Mouse (Mus musculus) midbrain, embryonic 12.5 days (tissue): ENCODE measurements around the gene Gng7. TPM values are rescaled to one million over a fixed set of nuclear protein-coding genes. Genes with fewer than 3 reads are reported as not detected.

Experiments
- ATAC-seq: fragments of 200-750 bp; cut with Nextera tagmentation; 2 replicates; pipeline ENCODE4 v1.8.0; 2017; ENCODE audit warnings: low read depth, moderate TSS enrichment, moderate library complexity; ENCODE audit not compliant: low FRiP score
- H3K27ac ChIP-seq: fragments of 300-500 bp; sonication (generic); replicated peaks from 2 replicates; pipeline ENCODE4 v1.5.1; 2016; ENCODE audit warnings: mild to moderate bottlenecking
- H3K27me3 ChIP-seq: fragments of 300-500 bp; sonication (generic); 2 replicates; pipeline ENCODE4 v1.6.1; 2016; ENCODE audit warnings: mild to moderate bottlenecking
- H3K36me3 ChIP-seq: fragments of 300-500 bp; sonication (generic); 2 replicates; pipeline ENCODE4 v1.6.1; 2016
- H3K4me1 ChIP-seq: fragments of 300-500 bp; sonication (generic); 2 replicates; pipeline ENCODE4 v1.6.1; 2016
- H3K4me2 ChIP-seq: fragments of 300-500 bp; sonication (generic); replicated peaks from 2 replicates; pipeline ENCODE4 v1.6.1; 2016; ENCODE audit warnings: mild to moderate bottlenecking, moderate library complexity
- H3K4me3 ChIP-seq: fragments of 300-500 bp; sonication (generic); 2 replicates; pipeline ENCODE4 v1.5.1; 2016; ENCODE audit warnings: mild to moderate bottlenecking
- H3K9ac ChIP-seq: fragments of 300-500 bp; sonication (generic); replicated peaks from 2 replicates; pipeline ENCODE4 v1.6.1; 2016; ENCODE audit warnings: mild to moderate bottlenecking, moderate library complexity
- H3K9me3 ChIP-seq: fragments of 300-500 bp; sonication (generic); 2 replicates; pipeline ENCODE4 v1.6.1; 2016; ENCODE audit warnings: mild to moderate bottlenecking
- WGBS: fragments of 180-500 bp; shearing (Covaris S2); methylation state at CpG from one replicate; pipeline ENCODE4 v1.1.7; 2016; 5-methylcytosine and 5-hydroxymethylcytosine counted together
- polyA plus RNA-seq: library from polyadenylated mRNA; unstranded; fragments of >200 nt; fragmentation: Nextera tagmentation; extraction: Ambion mirVana; gene quantifications from 2 replicates; pipeline ENCODE4 v1.2.1, GENCODE M21; 2016

Gene Gng7
- polyA plus RNA-seq, 1 experiment from 2014 or later = 8.8 TPM

DNA sequence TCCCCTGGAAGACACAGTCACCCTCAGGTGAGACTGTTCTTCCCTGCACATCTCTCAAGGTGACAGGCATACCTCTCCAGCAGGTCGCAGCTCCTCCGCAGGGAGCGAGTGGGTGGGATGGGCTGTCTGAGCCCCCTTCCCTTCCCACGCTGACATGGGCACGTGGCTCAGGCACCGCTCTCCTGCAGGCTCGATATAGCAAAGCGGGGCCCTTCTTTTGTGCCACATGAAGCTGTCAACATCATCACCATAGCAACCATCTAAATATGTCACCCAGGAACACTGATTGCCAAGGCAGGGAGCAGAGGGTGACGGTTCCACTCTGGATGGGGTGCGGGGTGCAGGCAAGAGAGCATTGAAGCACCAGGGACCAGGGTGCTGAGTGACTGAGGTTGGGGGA is 13.6 kb downstream of the Gng7 start:
- Histone ChIP-seq H3K9ac (peak overlapping the region; percentile 43), H3K27ac (no peak overlapping the region), H3K27me3 (peaks cover 23% of the 10 kb centered on the region), H3K4me1 (peaks cover 18% of the 10 kb centered on the region), H3K4me2 (no peak overlapping the region), H3K9me3 (no peaks in the 10 kb centered on the region), H3K36me3 (no peaks in the 10 kb centered on the region), H3K4me3 (no peak overlapping the region)
- 35% methylated on average over 10 of the region's 10 CpGs for WGBS
- ATAC-seq = no peak

DNA sequence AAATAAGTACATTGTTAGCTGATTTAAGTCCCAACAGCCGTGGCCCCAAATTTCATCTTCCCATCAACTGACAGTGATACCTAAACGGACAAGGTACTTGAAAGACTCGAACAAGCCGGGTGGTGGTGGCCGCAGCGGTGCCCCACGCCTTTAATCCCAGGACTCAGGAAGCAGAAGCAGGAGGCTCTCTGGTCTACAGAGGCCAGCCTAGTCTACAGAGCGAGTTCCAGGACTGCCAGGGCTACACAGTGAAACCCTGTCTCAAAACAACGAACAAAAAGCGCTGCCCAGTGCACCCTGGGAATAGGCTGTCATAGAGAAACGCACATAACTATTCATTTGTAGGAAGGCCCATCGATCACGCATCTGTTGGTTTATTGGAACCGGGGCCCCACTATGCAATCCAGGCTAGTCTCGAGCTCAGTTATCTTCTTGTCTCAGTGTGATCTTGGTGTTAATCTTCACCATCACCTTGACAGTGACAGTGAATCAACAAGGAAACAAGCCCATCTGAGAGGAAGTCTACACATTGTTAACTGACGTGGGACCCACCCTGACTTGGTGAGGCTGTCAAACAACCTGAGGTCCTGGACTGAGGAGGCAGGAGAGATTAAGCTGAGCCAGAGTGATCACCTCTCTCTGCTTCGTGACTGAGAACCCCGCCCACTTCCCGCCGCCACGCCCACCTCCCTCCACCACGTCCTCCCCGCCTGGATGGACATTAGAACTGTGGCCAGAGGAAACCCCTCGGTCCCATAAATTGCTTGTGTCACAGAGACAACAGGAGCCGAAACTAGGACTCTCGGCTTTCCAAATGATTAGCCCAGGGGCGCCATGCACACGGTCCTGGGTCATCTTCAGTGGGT is 14.3 kb downstream of the Gng7 start:
- no peak for ATAC-seq
- Histone ChIP-seq H3K4me3 (no peak overlapping the region), H3K4me2 (no peak overlapping the region), H3K4me1 (peaks cover 18% of the 10 kb centered on the region), H3K36me3 (no peaks in the 10 kb centered on the region), H3K27me3 (peaks cover 26% of the 10 kb centered on the region), H3K27ac (no peak overlapping the region), H3K9ac (peak overlapping the region; percentile 43), H3K9me3 (no peaks in the 10 kb centered on the region)
- 54% methylated on average over 28 of the region's 28 CpGs for WGBS

DNA sequence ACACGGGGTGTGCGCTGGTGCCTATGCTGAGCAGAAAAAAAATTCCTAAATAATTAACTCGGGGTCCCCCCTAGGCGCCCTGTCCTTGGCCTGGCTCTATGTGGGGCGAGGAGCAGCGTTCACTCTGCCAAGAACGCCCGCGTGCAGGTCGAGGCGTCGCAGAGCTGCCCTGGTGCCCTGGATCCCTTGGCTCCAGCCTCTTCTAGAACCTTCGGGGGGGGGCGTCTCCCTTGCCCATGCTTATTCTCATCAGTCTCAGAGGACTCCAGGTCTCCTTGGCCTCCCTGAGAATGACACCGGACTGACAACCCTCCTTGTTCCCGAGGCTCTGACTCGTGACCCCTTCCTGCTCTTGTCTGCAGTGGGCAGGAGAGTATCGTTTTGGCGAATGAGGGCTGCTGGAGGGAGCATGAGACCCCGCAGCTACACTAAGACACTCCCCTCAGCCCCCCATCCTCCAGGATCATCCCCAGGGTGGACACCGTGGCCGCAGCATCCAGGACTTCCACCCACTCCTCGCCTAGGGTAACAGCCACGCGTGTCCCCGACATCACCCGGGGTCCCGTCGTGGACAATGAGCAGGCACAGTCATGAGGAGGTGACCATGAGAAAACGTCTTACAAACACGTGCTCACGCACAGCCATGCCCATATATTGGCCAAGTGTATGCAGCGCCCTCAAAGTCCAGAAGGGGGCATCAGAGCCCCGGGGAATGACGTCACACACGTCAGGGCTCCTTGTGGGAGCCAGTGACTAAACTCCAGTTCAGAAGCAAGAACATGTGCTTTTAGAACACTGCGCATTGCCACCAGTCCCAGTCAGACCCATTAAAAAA is 15.2 kb downstream of the Gng7 start:
- no peak overlapping the region for H3K4me3 ChIP-seq
- peaks cover 18% of the 10 kb centered on the region for H3K4me1 ChIP-seq
- H3K27me3 ChIP-seq = peaks cover 34% of the 10 kb centered on the region
- no peak overlapping the region for H3K27ac ChIP-seq
- no peaks in the 10 kb centered on the region for H3K36me3 ChIP-seq
- no peaks in the 10 kb centered on the region for H3K9me3 ChIP-seq
- peak overlapping the region; percentile 8; the same call in 1 of the 2 replicates for H3K4me2 ChIP-seq
- WGBS = 35% methylated on average over 37 of the region's 37 CpGs
- peak; percentile 70 for ATAC-seq
- H3K9ac ChIP-seq = no peak overlapping the region

DNA sequence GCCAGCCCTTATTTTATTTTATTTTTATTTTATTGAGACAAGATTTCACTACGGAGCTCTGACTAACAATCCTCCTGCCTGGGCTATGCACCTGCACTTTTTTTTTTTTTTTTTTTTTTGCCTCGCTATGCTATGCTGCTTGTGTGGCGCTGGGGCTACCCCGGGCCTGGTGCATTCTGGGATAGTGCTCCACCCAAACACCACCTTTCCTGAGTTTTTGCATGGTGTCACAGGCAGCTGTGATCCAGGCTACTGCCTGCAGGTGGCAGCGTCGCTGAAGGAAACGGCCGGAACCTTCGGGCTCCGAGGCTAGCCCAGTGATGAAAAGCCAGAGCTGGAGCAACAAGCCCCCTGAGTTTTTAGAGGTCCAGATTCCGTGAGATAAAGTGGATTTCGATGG is 16.0 kb downstream of the Gng7 start:
- WGBS = 24% methylated on average over 12 of the region's 12 CpGs
- Histone ChIP-seq H3K4me1 (peaks cover 18% of the 10 kb centered on the region), H3K27ac (no peak overlapping the region), H3K9me3 (no peaks in the 10 kb centered on the region), H3K4me3 (no peak overlapping the region), H3K36me3 (no peaks in the 10 kb centered on the region), H3K9ac (no peak overlapping the region), H3K4me2 (no peak overlapping the region), H3K27me3 (peaks cover 41% of the 10 kb centered on the region)
- no peak for ATAC-seq

DNA sequence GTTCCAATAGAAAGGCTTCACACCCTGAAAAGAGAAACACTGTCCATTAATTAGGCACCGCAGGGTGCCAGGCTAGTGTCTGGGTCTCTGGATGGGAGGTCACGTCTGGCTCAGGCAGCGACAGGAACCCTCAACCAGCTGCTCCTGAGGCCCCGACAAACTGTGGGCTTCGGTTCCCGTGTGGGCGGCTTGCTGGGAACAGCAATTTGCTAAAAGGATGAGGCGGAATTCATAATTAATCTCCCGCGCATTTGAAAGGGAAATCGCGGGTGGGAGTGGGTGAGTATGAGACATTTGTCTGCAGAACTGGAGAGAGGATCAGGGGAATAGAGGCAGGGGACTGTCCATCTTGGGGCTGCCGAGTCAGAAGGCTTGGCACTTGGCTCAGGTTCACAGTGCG is 16.7 kb downstream of the Gng7 start:
- Histone ChIP-seq H3K36me3 (no peaks in the 10 kb centered on the region), H3K4me3 (no peak overlapping the region), H3K27ac (no peak overlapping the region), H3K4me1 (peaks cover 21% of the 10 kb centered on the region), H3K4me2 (no peak overlapping the region), H3K9ac (no peak overlapping the region), H3K27me3 (peaks cover 48% of the 10 kb centered on the region), H3K9me3 (no peaks in the 10 kb centered on the region)
- no peak for ATAC-seq
- WGBS = 41% methylated on average over 14 of the region's 14 CpGs

- H3K27ac ChIP-seq = no peak overlapping the region
- no peaks in the 10 kb centered on the region for H3K9me3 ChIP-seq
- H3K36me3 ChIP-seq = no peaks in the 10 kb centered on the region
- 84% methylated on average over 8 of the region's 8 CpGs for WGBS
- peaks cover 22% of the 10 kb centered on the region for H3K4me1 ChIP-seq
- peaks cover 53% of the 10 kb centered on the region for H3K27me3 ChIP-seq
- H3K9ac ChIP-seq = no peak overlapping the region
- no peak overlapping the region for H3K4me2 ChIP-seq
- no peak overlapping the region for H3K4me3 ChIP-seq
- ATAC-seq = no peak
Observed at GRCm38 (mm10) chr10:80997332-80997731, 17.4 kb downstream of the Gng7 start.

DNA sequence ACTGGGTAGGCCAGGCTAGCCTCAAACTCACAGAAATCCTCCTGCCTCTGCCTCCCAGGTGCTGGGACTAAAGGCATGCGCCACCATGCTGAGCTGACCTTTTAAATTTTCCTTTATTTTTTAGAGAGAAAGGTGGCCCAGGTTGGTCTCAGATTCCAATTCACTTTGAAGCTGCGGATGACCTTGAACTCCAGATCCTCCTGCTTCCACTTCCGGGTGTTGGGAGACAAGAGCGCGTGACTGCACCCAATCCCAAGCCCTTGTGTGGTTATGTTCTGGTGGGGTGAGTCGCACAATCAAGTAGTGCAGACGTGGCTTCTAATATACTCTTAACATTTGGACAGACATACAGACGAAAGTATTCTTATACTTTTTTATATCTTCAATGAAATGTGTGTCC is 18.2 kb downstream of the Gng7 start:
- H3K4me2 ChIP-seq = no peak overlapping the region
- peaks cover 52% of the 10 kb centered on the region for H3K27me3 ChIP-seq
- WGBS = 96% methylated on average over 8 of the region's 8 CpGs
- ATAC-seq = no peak
- H3K9me3 ChIP-seq = no peaks in the 10 kb centered on the region
- H3K4me1 ChIP-seq = peaks cover 18% of the 10 kb centered on the region
- H3K4me3 ChIP-seq = no peak overlapping the region
- no peak overlapping the region for H3K9ac ChIP-seq
- no peak overlapping the region for H3K27ac ChIP-seq
- no peaks in the 10 kb centered on the region for H3K36me3 ChIP-seq

- H3K4me2 ChIP-seq = peak overlapping the region; percentile 16; the same call in 1 of the 2 replicates
- 14% methylated on average over 21 of the region's 21 CpGs for WGBS
- H3K36me3 ChIP-seq = no peaks in the 10 kb centered on the region
- no peak overlapping the region for H3K27ac ChIP-seq
- peaks cover 45% of the 10 kb centered on the region for H3K27me3 ChIP-seq
- no peak for ATAC-seq
- H3K9ac ChIP-seq = no peak overlapping the region; the same call in 1 of the 2 replicates
- no peaks in the 10 kb centered on the region for H3K9me3 ChIP-seq
- no peak overlapping the region for H3K4me3 ChIP-seq
- H3K4me1 ChIP-seq = peaks cover 7% of the 10 kb centered on the region
Observed at GRCm38 (mm10) chr10:80995091-80995632, 19.6 kb downstream of the Gng7 start.

- peaks cover 45% of the 10 kb centered on the region for H3K27me3 ChIP-seq
- WGBS = 57% methylated on average over 4 of the region's 4 CpGs
- H3K9ac ChIP-seq = no peak overlapping the region; the same call in 1 of the 2 replicates
- H3K4me2 ChIP-seq = peak overlapping the region; percentile 16; the same call in 1 of the 2 replicates
- H3K4me1 ChIP-seq = peaks cover 5% of the 10 kb centered on the region
- no peak overlapping the region for H3K27ac ChIP-seq
- no peaks in the 10 kb centered on the region for H3K9me3 ChIP-seq
- no peak for ATAC-seq
- no peaks in the 10 kb centered on the region for H3K36me3 ChIP-seq
- H3K4me3 ChIP-seq = no peak overlapping the region
Observed at GRCm38 (mm10) chr10:80994621-80995020, 20.1 kb downstream of the Gng7 start.

GRCm38 (mm10) chr10:80993276-80993675 is 21.5 kb downstream of the Gng7 start:
- peaks cover 4% of the 10 kb centered on the region; the same call in 1 of the 2 replicates for H3K4me1 ChIP-seq
- H3K4me3 ChIP-seq = no peak overlapping the region
- H3K9ac ChIP-seq = no peak overlapping the region
- H3K9me3 ChIP-seq = no peaks in the 10 kb centered on the region
- WGBS = 50% methylated on average over 5 of the region's 5 CpGs
- H3K27ac ChIP-seq = no peak overlapping the region
- no peak overlapping the region for H3K4me2 ChIP-seq
- no peak for ATAC-seq
- H3K27me3 ChIP-seq = peaks cover 56% of the 10 kb centered on the region
- H3K36me3 ChIP-seq = no peaks in the 10 kb centered on the region

DNA sequence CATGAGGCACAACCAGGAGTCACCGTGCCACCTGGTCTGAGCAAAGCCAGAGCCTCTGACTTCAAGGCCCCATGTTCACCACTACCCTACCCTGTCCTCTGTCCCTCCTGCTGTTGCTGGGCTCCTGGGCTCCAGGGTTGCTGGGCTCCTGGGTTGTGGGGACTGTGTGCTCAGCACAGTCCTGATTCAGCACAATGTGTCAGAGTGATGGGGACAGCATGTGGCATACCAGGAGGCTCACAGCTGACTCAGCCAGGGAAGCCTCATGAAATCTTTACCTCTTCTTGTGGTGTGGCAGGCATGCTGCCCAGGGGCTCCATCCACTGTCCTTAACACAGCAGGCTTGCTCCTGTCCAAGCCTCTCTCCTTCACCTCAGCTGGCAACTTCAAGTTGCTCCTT is 22.8 kb downstream of the Gng7 start:
- H3K9ac ChIP-seq = no peak overlapping the region
- H3K4me2 ChIP-seq = no peak overlapping the region
- no peaks in the 10 kb centered on the region for H3K36me3 ChIP-seq
- H3K4me1 ChIP-seq = peaks cover 4% of the 10 kb centered on the region; the same call in 1 of the 2 replicates
- no peaks in the 10 kb centered on the region for H3K9me3 ChIP-seq
- 79% methylated on average over 1 of the region's 1 CpGs for WGBS
- peaks cover 61% of the 10 kb centered on the region for H3K27me3 ChIP-seq
- no peak for ATAC-seq
- H3K4me3 ChIP-seq = no peak overlapping the region
- no peak overlapping the region for H3K27ac ChIP-seq

GRCm38 (mm10) chr10:80991007-80991406 is 23.7 kb downstream of the Gng7 start:
- WGBS = 10% methylated on average over 3 of the region's 3 CpGs
- H3K27ac ChIP-seq = no peak overlapping the region
- no peak overlapping the region for H3K9ac ChIP-seq
- H3K4me3 ChIP-seq = no peak overlapping the region
- ATAC-seq = no peak
- H3K36me3 ChIP-seq = no peaks in the 10 kb centered on the region
- no peak overlapping the region for H3K4me2 ChIP-seq
- no peaks in the 10 kb centered on the region for H3K9me3 ChIP-seq
- H3K4me1 ChIP-seq = peaks cover 4% of the 10 kb centered on the region; the same call in 1 of the 2 replicates
- H3K27me3 ChIP-seq = peaks cover 70% of the 10 kb centered on the region
